Mouse (Mus musculus) cerebellum, adult 18-20 months (tissue): ENCODE results near the gene Ddah1.

Source experiments
- DNase-seq, 2 experiments: peaks; one replicate each; pipeline ENCODE4 v3.0.0; 2021

The Ddah1 gene

DNA sequence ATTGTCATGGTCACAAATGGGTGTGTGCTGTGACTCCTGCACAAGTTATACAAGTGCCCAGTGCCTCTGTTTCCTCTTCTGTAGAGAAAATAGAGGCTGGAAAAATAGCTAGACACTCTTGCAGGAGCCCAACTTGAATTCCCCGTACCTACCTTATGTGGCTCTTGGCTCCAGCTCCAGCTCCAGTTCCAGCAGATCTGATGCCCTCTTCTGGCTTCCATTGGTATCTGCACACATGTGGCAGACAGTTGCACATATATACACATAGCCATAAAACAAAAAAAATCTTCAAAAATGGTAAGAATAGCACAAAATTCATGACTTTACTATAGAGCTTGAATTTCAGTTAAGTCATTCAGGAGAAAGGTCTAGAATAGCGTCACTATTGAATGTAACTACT, 62.5 kb downstream of the Ddah1 start:
- no peak for DNase-seq

DNA sequence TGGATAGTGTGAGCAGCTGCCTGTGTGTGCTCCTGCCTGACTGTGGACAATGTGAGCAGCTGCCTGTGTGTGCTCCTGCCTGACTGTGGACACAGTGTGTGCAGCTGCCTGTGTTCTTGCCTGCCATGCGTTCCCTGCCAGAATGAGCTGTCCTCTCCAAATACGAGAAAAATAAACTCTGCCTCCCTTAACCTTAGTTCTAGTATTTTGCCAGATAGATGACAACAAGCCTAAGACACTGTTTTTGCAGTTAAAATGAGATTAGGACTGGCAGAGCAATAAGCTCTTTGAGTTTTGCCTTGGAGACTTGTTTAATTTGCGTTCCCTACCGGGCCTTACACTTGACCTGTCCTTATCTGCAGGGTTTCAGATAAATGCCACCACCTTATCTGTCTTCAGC, 63.7 kb downstream of the Ddah1 start:
- no peak for DNase-seq

DNA sequence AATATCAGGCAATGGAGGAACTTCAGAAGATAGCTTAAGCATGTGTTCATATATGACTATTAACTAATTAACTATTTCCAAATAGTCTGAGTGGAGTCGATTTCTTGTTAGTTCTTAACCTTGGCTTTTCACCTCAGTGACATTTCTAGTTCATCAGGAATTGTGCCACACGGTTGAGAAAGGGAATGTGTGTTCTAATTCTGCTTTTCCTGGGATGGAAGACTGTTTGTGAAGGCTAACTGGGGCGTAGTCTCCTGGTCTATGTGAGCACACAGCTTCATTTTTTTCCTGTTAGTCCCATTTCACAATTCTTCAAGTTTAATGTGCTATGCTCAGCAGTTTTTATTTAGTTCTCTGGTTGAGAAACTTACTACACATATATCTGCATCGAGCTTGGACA, 65.2 kb downstream of the Ddah1 start:
- DNase-seq = no peak

DNA sequence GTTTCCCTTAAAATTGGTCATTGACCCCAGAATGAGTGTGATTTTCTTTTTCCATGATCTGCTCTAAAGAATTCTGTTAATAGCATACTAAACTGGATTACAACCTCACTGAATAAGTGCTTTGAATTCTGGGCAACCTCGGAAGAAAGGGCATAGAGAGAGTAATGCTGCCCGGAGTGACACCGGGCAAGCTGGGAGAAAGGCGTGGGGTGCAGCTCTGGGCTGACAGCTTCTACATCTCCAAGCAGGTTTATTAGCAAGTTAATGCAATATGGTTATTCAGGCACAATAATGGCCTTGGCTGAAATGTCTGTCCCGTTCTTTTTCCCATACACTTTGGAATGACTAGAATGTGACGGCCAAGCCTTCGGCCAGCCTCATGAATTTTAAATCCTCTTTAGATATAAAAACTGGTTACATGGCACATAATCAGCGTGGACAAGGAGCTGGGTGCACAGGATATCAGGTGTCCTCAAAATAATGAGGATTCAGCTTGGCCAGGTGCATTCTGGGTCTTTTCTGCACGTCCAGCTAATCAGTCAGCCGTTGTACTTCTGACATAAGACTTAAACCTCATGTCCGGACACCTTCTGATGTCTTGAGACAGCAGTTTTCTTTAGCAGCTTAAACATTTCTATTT, 67.1 kb downstream of the Ddah1 start:
- no peak for DNase-seq

DNA sequence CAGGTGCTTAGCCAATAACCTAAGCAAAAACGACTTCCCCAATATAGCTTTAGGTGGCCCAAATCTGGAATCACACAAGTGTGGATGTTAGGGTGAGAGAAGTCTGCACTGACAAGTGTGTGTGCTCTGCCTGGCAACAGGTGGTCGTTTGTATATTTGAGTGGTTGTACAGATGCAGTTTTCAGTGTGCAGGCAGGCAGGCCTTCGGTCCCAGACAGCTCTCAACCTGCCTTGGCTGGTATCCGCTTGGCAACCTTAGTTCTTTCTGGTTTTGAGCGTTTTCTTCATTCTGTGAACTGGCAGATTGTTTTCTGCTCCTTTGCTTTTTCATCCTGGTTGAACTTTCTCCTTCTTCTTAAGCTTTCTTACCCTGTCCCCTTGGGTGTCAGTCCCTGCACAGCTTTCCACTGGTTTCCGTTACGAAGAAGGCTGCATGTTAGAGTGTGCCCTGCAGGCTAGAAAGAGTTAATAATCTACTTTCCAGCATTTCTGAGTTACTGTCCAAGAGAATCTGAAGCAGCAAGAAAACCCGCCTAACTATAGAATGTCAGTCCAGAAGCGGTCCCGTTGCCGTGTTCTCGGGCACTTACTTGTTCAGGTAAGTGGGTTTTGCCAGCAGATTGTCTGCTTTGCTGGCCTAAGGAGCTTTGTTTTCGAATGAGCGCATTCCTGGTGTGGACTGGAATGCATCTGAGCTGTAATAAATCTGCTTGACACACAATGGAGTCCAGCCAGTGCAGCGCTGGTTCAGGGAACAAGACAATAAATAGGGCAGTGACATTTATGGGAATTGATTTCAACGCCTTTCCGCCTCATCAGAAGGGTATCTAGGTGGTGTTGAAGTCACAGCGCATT, 68.9 kb downstream of the Ddah1 start:
- DNase-seq = no peak

DNA sequence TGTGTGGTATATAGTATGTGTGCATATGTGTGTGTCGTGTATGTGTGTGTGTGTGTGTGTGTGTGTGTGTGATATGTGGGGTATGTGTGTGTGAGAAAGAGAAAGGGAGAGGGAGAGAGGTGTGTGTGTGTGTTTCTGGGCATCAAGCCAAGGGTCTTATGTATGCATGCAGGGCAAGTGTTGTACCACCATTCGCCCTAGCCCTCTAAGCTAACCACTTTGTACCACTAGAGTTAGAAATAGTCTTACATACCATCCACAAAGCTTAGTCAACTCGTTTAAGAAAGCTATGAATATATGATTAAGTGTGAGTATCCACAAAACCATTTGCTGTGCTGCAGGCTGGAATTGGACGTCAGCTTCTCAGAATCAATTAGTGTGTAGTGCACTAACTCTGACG, 70.4 kb downstream of the Ddah1 start:
- no peak for DNase-seq

DNA sequence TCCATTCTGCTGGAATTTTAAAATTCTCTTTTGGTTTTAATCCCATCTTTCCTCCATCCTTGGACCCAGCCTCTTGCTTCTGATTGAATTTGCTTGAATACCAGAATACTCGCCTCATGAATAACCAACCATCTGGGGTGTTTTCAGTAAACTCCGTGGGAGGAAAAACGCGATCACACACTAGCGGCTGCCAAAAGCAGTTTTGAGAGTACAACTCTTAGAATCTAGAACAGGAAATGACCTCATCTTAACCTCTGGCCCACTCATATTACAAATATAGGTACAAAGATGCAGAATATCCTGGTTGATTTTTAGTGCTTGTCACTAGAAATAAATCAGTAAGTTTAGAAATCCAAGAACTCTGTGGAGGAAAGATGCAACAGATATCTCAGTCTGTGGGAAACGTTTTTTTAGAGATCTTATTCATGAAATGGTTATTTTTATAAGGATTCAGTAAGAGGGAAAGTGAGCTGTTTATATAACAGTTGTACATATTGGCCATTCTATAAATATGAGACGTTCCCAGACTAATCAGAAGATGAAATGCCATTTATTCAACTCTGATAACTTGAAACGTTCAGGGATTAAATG, 75.6 kb downstream of the Ddah1 start:
- DNase-seq = no peak

DNA sequence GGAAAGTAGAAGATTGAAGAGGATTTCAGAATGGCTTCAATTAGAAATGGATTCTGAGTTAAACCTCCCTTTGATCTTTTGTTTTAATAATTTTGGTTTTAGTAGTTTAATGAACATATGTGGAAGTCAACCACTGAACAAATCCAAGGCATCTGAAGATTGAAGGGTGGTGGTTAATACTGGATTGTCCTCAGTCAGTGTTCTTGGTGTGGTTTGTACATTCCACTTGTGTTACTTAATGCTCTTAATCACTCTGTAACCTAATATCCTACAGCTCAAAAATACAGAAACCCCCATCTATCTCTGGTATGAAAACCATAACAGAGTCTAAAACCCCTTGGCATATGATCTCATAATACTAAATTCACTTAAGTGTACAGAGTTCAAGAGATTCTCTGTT, 79.8 kb downstream of the Ddah1 start:
- no peak for DNase-seq

DNA sequence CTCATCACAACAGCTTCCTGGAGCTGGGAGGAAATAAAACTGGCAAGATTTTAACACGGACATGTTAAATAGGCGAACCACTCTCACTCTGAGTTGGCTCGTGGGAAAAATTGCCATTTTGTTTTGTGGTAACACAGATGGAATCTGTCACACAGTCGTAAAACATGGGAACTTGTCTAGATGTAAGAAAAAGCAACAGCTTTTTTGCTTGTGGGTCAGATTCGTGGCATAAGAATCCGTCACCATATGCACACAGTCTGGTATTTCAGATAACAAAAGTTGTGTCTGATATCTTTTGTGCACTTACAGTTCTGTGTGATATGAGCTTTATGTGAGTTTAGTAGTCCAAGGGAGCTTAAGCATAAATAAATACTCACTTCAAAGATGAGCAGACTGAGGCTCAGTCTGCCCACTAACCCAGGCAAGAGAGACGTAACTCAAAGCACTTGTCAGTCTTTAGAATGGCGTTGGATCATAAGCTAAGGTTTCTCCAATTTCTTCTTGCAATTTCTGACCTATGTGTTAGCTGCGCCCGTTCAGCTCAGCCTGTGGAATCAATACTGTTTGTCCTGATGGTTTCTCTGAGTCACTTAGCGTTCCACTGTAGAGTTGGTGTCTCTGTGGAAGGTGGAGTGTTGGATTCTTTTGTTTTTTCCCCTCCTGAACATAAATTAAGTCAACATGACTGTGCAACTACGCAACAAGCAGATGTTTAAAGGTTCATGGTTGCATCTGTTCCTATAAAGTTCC, 83.7 kb downstream of the Ddah1 start:
- DNase-seq = no peak

DNA sequence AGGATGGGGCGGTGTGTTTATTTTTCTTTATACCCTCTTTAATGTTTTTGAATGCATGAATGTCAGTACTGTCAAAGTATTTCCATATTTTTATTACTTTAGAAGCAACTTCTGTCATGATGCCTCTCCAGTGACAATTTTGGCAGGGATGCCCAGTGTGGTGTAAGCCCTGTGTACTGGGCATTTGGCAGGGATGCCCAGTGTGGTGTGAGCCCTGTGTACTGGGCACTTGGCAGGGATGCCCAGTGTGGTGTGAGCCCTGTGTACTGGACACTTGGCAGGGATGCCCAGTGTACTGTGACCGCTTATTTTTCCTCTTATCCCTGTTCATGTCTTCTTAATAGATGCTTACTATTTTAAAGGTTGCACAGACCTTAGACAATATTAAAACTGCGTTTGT, 85.4 kb downstream of the Ddah1 start:
- DNase-seq = no peak

DNA sequence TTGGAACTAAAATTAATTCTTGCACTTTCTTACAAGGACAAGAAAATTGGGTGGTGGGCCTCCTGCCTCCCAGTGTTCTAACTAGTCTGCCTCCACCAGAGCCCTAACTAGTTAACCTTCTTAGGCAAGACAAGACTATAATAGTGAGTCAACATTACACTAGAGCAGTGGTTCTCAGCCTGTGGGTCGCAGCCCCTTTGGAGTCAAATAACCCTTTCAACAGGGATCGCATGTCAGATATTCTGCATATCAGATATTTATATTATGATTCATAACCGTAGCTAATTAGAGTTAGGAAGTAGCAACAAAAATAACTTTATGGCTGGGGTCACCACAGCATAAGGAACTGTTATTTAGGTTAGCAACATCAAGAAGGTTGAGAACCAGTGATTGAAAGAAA, 86.4 kb downstream of the Ddah1 start:
- no peak for DNase-seq

DNA sequence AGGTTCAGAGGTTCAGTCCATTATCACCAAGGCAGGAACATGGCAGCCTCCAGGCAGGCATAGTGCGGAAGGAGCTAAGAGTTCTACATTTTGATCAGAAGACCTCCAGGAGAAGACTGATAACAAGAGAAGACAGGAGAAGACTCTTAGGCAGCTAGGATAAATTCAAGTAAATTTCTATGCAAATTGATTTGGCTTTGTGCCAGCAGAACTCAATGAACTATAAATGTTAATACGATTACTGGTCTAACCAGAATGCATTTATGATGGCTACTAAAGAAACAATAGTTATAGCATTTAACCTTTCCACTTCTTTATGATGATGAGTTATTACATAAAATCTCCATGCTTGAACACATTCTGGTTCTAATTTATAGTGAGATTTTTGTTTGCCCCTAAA, 87.8 kb downstream of the Ddah1 start:
- no peak for DNase-seq

DNA sequence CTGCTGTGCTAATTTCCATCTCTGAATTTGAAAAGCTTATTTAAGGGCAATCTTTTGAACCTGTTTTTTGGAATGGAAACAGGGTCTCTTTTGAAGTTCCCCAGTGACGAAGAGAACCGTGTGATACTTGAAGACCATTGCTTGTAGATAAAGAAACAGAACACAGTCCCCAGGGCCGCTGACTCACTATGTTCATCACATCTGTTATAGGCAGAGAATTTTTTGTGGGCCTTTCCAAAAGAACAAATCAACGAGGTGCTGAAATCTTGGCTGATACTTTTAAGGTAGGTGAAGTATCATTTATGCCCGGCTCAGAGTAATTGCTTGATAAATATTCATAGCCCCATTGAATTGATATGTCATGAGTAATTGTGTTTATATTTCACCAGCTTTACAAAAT, 93.6 kb downstream of the Ddah1 start:
- DNase-seq = no peak

DNA sequence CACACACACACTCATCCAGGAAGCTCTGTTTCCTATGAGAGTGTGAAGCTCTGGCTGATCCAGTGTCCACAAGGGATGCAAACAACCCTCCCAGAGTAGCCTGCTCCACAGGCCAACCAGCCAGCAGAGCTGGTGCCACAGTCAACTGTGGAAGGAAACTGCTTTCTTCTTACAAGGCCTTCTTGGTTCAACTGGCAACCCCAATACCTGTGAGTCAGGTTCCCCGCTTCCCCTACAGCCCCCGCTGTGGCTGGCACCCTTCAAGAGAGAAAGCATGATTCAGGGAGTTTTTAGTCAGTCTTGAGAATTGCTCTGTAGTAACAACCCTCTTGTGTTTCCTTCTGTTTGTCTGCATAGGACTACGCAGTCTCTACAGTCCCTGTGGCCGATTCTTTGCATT, 94.3 kb downstream of the Ddah1 start:
- no peak for DNase-seq

DNA sequence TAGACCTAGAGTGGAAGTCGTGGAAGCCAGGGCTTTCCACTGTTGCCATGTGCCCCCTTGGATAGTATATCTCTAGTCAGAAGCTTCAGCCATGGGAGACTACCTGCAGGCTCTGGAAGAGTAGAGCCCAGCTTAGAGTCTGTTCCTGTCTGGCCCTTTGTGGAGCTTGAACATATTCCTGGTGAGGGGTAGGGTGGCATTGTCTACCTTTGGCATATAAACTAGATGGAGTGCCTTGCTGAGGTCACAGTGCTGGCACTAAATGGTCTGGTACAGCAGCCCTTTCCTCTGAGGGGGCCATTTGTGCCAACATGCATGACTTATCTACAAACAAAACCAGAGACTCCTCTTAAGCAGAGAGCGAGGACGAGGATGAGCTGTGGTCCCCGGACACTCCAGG, 95.2 kb downstream of the Ddah1 start:
- DNase-seq = no peak

DNA sequence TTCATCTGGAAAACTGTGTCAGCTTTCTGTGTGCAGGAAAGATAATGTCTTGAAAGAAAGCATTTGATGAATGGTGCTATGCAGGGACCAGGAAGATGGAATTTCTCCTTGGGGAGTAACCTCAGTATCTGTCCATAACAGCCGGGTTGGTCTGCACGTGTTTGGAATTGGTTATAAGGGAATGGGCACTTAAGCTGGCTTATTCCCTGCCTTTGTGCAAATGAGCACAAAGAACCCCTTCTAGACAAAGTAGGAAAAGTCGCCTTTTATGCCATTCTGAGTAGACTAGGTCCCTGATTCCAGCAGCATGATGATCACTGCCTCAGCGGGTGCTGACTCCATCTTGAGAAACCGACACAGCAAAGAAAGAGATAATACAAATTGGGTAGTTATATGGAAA, 96.0 kb downstream of the Ddah1 start:
- no peak for DNase-seq

DNA sequence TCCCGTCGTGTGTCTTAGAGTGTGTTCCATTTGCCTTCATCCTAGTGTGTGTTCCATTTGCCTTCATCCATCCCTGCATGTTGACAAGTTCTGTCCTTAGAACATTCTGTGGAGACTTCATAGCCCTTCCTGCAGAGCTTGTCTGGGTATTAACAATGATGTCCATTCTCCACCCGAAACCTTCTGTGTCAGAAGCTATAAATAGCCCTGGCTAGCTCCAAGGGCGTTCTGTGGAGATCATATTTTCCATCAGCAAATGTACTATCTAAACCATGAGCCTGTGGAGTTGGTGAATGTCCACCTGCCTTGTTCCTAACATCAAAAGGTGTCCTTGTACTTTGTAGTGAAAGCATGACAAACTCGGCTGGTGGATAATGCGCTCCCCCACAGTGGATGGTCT, 96.8 kb downstream of the Ddah1 start:
- no peak for DNase-seq

DNA sequence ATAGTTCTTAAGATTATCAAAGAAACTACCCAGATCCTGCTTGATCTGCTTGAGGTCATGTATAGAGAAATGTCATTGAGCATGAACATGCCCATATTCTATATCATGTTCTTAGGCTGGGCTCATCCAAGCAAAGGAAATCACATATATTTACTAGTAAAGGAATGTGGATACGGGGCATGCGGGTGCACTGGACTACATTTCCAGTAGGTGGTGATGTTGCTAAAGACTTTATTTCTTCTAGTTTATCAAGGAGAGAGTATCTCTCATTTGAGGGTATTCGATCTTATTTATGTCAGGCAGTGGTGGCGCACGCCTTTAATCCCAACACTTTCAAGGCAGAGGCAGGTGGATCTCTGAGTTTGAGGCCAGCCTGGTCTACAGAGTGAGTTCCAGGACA, 99.9 kb downstream of the Ddah1 start:
- no peak for DNase-seq

DNA sequence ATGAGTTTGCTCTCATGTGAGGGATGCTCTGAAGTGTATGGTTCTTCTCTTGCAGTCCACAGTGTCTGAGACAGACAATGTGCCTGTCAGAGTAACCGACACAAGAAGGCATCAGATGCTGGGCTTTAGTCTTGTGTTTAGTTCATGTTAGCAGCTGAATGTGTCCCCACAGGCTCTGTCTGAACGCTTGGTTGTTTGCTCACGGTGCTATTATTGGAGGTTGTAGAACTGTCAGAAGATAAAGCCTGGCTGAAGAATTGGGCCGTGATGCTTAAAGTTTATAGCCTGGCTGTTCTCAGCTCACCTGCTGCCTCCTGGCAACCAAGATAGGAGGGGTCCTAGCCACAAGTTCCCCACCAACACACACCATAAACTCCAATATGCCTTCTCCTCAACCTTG, 104.0 kb downstream of the Ddah1 start:
- no peak for DNase-seq

DNA sequence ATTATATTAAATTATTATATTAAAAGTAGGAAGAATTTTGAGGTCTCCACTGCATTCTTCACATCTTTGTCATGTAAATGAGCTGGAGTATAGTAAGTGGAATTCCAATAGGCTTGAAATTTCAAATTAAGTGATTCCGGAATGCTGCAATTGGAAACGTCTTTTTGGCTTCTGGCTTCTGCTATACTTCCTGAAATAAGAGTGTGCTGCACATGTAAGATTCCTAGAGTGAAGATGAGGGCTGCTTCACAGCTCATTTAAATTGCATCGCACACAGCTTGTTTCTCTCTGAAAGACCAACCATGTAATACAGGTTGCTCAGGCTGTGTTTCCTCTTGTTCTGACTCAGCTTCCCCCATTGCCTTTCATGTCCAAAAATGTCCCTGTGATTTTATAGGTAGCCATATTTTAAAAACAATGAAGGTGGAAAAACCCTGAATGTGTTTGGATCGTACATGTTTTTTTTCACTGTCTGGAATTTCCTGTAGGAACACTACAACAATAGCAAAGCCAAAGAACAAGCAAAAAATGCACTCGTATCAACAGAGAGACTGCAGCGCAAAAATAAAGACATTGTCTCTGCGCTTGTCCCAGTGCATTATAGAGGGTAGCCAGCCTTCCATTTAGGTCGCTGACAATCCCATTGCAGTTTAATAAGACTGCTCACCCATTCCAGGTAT, 105.7 kb downstream of the Ddah1 start:
- DNase-seq = no peak

DNA sequence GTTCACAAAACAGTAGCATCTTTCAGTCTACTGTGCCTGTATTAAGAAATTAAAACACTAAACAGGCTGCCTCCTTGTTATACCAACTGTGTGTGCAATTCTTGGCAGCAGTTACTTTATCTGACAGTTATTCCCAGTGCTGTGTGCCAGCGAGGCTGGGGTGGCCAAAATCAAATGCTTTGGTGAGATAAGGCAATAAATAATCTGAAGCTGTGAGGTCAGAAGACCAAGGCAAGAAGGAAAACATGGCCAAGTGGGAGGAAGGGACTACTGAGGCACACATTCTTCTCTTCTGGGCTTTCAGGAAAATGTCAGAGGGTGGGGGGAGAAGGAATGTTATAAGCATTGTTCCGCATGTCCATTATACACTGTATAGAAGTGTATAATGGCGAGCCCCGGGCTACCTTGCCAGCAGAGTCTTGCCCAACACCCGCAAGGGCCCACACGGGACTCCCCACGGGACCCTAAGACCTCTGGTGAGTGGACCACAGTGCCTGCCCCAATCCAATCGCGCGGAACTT, 106.3 kb downstream of the Ddah1 start:
- DNase-seq = no peak

DNA sequence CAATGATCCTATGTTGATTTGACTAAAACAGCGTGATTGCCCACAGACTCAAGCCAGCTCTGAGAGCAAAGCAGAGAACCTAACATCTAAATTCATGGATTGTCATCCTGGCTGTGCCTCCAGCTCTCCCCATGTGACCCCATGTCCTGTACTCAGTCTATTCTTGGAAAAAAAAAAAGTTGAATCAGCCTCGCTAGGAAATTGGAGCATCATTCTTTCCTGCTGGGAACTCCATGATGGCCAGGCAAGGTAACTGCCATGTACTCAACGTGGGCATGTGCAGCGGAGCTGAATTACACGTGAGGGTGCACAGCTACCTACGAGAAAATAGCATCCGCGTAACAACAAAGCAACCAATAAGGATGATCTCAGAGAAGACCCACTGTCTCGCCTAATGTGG, 114.2 kb downstream of the Ddah1 start:
- no peak for DNase-seq

DNA sequence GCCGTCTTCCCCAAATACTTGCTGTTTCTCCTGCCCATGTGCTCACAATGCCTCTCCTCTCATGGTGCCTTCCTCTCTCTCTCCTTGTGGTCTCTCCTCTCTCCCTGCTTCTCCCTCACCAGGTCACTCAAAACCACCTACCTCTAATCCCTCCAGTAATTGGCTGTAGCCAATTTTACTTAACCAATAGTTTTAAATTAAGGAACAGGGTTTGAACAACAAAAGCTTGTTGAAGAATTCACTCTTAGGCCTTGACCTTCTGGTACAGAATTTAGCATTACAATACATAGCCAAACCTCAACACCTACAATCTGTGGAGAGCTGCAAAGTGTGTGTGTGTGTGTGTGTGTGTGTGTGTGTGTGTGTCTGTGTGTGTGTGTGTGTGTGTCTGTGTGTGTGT, 114.8 kb downstream of the Ddah1 start:
- no peak for DNase-seq
